Mouse (Mus musculus) MEL (cell line): ENCODE data around the gene Arhgap33. TPM values are rescaled to one million over a fixed set of nuclear protein-coding genes. Genes with fewer than 3 reads are reported as not detected.

Experiments used
- DNase-seq: peaks from one replicate; pipeline ENCODE4 v3.0.0; 2011; ENCODE audit warnings: low read depth, low spot score
- H3K27ac ChIP-seq: 2 replicates; pipeline ENCODE4 v1.5.1; 2012; ENCODE audit warnings: low read depth, mild to moderate bottlenecking, control low read depth, low read length, moderate library complexity; ENCODE audit not compliant: control insufficient read depth
- H3K27me3 ChIP-seq, 2 experiments: fragments of 150-350 bp in 1 of 2; sonication (generic) in 1 of 2; 2 replicates each; pipeline ENCODE4 v1.6.1; 2012; ENCODE audit warnings: low read length in 2 of 2, mild to moderate bottlenecking in 2 of 2, improper control_type of control experiment in 1 of 2, moderate library complexity in 1 of 2; ENCODE audit not compliant: insufficient read depth in 2 of 2, control insufficient read depth in 1 of 2
- H3K36me3 ChIP-seq, 2 experiments: 2 replicates each; pipeline ENCODE4 v1.6.1; 2012 to 2014; ENCODE audit warnings: low read length in 2 of 2, improper control_type of control experiment in 1 of 2, inconsistent platforms in 1 of 2, mild to moderate bottlenecking in 1 of 2; ENCODE audit not compliant: insufficient read depth in 2 of 2, control insufficient read depth in 1 of 2
- H3K4me1 ChIP-seq, 2 experiments: fragments of 150-350 bp in 1 of 2; sonication (generic) in 1 of 2; 2 replicates each; pipeline ENCODE4 v1.6.1; 2012; ENCODE audit warnings: low read length in 2 of 2, improper control_type of control experiment in 1 of 2, mild to moderate bottlenecking in 1 of 2; ENCODE audit not compliant: insufficient read depth in 2 of 2, control insufficient read depth in 1 of 2
- H3K4me3 ChIP-seq, 2 experiments: fragments of 150-350 bp in 1 of 2; sonication (generic) in 1 of 2; 2 replicates each; pipeline ENCODE4 v1.5.1; 2012; ENCODE audit warnings: low read depth in 2 of 2, low read length in 2 of 2, mild to moderate bottlenecking in 2 of 2, moderate library complexity in 2 of 2, control low read depth in 1 of 2, improper control_type of control experiment in 1 of 2; ENCODE audit not compliant: control insufficient read depth in 1 of 2, insufficient read depth in 1 of 2
- H3K79me2 ChIP-seq: 2 replicates; pipeline ENCODE4 v1.6.1; 2012; ENCODE audit warnings: mild to moderate bottlenecking, low read length, moderate library complexity; ENCODE audit not compliant: control insufficient read depth, poor library complexity, insufficient read depth
- H3K9ac ChIP-seq: 2 replicates; pipeline ENCODE4 v1.6.1; 2012; ENCODE audit warnings: low read depth, mild to moderate bottlenecking, control low read depth, low read length, moderate library complexity; ENCODE audit not compliant: control insufficient read depth, poor library complexity, severe bottlenecking
- H3K9me3 ChIP-seq: fragments of 150-350 bp; sonication (generic); replicated peaks from 2 replicates; pipeline ENCODE4 v1.6.1; 2012; ENCODE audit warnings: mild to moderate bottlenecking, low read length, improper control_type of control experiment, moderate library complexity; ENCODE audit not compliant: insufficient read depth
- HCFC1 ChIP-seq: IDR thresholded peaks from 2 replicates; pipeline ENCODE4 v1.6.1; 2012; ENCODE audit warnings: low read depth, mild to moderate bottlenecking, inconsistent platforms, low read length, improper control_type of control experiment, moderate library complexity
- MYB ChIP-seq: IDR thresholded peaks from 2 replicates; pipeline ENCODE4 v1.6.1; 2011; ENCODE audit warnings: mild to moderate bottlenecking, low read depth, low read length, improper control_type of control experiment
- MYC ChIP-seq: IDR thresholded peaks from 2 replicates; pipeline ENCODE4 v1.6.1; 2011; ENCODE audit warnings: low read depth, mild to moderate bottlenecking, low read length, improper control_type of control experiment, moderate library complexity
- POLR2AphosphoS2 ChIP-seq: IDR thresholded peaks from 2 replicates; pipeline ENCODE4 v1.6.1; 2011; ENCODE audit warnings: low read length, improper control_type of control experiment
- SIN3A ChIP-seq: IDR thresholded peaks from 2 replicates; pipeline ENCODE4 v1.6.1; 2012; ENCODE audit warnings: low read length, improper control_type of control experiment, inconsistent platforms
- TCF12 ChIP-seq: IDR thresholded peaks from 2 replicates; pipeline ENCODE4 v1.6.1; 2014; ENCODE audit warnings: low read depth, mild to moderate bottlenecking, inconsistent platforms, low read length, improper control_type of control experiment, moderate library complexity
- UBTF ChIP-seq: IDR thresholded peaks from 2 replicates; pipeline ENCODE4 v1.6.1; 2012; ENCODE audit warnings: low read depth, mild to moderate bottlenecking, inconsistent platforms, low read length, improper control_type of control experiment, moderate library complexity, borderline replicate concordance; ENCODE audit not compliant: insufficient read depth
- ZC3H11A ChIP-seq: IDR thresholded peaks from 2 replicates; pipeline ENCODE4 v1.6.1; 2012; ENCODE audit warnings: low read depth, mild to moderate bottlenecking, inconsistent platforms, low read length, improper control_type of control experiment
- ZNF384 ChIP-seq: IDR thresholded peaks from 2 replicates; pipeline ENCODE4 v1.6.1; 2012; ENCODE audit warnings: low read depth, mild to moderate bottlenecking, inconsistent platforms, low read length, improper control_type of control experiment
- polyA plus RNA-seq, 2 experiments: library from polyadenylated mRNA; stranded (reverse) in 1 of 2; unstranded in 1 of 2; fragments of >175 nt in 1 of 2; fragments of >200 nt in 1 of 2; gene quantifications; 2 replicates each; pipeline versions ENCODE4 v1.2.1 to v1.2.4; 2012; ENCODE audit warnings: low replicate concordance in 2 of 2, low read depth in 1 of 2; ENCODE audit not compliant: insufficient read length in 2 of 2, insufficient read depth in 1 of 2, missing spikeins in 1 of 2
- total RNA-seq: library from RNA; depleted of rRNA; stranded (reverse); fragments of 300-350 nt; gene quantifications from 2 replicates; pipeline ENCODE4 v1.2.3, GENCODE M21; 2012

The Arhgap33 gene
- total and polyA plus RNA-seq, 3 experiments = 1.8 to 22.3 TPM; not detected in 1

- no peaks in the 10 kb centered on the region for H3K27me3 ChIP-seq
- TF ChIP-seq HCFC1 (no peak), ZC3H11A (no peak)
- TF ChIP-seq, all 39 proteins: peak for 0
- Histone ChIP-seq H3K9me3 (no peaks in the 10 kb centered on the region), H3K4me3 (no peak overlapping the region), H3K27ac (no peak overlapping the region), H3K79me2 (no peaks in the 10 kb centered on the region; the same call in 1 of the 2 replicates), H3K9ac (no peak overlapping the region), H3K36me3 (peaks cover 0 to 13% of the 10 kb centered on the region in 2 experiments; a peak in 2 of 4 replicates), H3K4me1 (peaks cover 0 to 15% of the 10 kb centered on the region in 2 experiments; a peak in 2 of 4 replicates)
- DNase-seq = no peak
These were observed 1.9 kb downstream of the Arhgap33 start for GRCm38 (mm10) chr7:30532931-30533330.

GRCm38 (mm10) chr7:30531291-30531815 is 3.5 kb downstream of the Arhgap33 start:
- Histone ChIP-seq H3K27ac (no peak overlapping the region), H3K36me3 (peaks cover 0 to 7% of the 10 kb centered on the region in 2 experiments; a peak in 2 of 4 replicates), H3K9me3 (no peaks in the 10 kb centered on the region), H3K79me2 (no peaks in the 10 kb centered on the region; the same call in 1 of the 2 replicates), H3K27me3 (no peaks in the 10 kb centered on the region), H3K4me3 (no peak overlapping the region), H3K9ac (no peak overlapping the region), H3K4me1 (peaks cover 0 to 15% of the 10 kb centered on the region in 2 experiments; a peak in 2 of 4 replicates)
- DNase-seq = no peak
- no peak for TF ChIP-seq POLR2AphosphoS2
- TF ChIP-seq ZNF384 = no peak
- TF ChIP-seq MYC = no peak

- TF ChIP-seq MYB (no peak), UBTF (no peak), SIN3A (no peak), TCF12 (no peak)
- DNase-seq = no peak
- no peaks in the 10 kb centered on the region for H3K36me3 ChIP-seq
These were observed 7.9 kb downstream of the Arhgap33 start for GRCm38 (mm10) chr7:30526981-30527380.

More at GRCm38 (mm10) chr7:30526981-30527380, 7.9 kb downstream of the Arhgap33 start:
- no peaks in the 10 kb centered on the region for H3K9me3 ChIP-seq
- no peak overlapping the region for H3K4me3 ChIP-seq
- no peaks in the 10 kb centered on the region for H3K79me2 ChIP-seq
- peaks cover 0 to 5% of the 10 kb centered on the region in 2 experiments; a peak in 1 of 4 replicates for H3K4me1 ChIP-seq
- H3K9ac ChIP-seq = no peak overlapping the region
- H3K27ac ChIP-seq = no peak overlapping the region
- no peaks in the 10 kb centered on the region for H3K27me3 ChIP-seq
